Mouse (Mus musculus) ES-CJ7 (cell line): ENCODE measurements at regions not wholly inside any gene's neighbourhood (a gene's known extent, or its start where the extent isn't known, plus 50 kb on each side); places are given as distances from the start of the nearest gene placed in this dataset.

Experiments
- DNase-seq: peaks from one replicate; pipeline ENCODE4 v3.0.0; 2011; ENCODE audit warnings: low read depth, low spot score

DNA sequence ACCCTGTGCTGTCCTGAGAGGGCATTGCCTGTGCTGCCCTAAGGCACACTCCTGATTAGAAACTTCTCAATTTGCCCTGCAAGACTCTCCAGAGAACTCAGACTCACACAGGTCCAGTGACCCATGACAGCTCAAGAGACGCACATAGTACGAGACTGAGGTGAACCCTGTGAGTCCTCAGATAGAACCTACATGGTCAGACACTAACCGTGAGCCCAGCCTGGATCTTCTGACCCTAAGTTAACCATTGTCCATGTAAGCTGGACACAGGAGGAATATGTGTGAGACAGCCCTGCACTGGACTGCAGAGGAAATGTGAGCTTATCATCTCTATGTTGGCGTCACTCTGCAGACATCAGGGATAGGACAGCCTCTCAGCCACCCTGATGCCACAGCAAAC, 91.4 kb upstream of the Selenok start:
- DNase-seq = no peak

DNA sequence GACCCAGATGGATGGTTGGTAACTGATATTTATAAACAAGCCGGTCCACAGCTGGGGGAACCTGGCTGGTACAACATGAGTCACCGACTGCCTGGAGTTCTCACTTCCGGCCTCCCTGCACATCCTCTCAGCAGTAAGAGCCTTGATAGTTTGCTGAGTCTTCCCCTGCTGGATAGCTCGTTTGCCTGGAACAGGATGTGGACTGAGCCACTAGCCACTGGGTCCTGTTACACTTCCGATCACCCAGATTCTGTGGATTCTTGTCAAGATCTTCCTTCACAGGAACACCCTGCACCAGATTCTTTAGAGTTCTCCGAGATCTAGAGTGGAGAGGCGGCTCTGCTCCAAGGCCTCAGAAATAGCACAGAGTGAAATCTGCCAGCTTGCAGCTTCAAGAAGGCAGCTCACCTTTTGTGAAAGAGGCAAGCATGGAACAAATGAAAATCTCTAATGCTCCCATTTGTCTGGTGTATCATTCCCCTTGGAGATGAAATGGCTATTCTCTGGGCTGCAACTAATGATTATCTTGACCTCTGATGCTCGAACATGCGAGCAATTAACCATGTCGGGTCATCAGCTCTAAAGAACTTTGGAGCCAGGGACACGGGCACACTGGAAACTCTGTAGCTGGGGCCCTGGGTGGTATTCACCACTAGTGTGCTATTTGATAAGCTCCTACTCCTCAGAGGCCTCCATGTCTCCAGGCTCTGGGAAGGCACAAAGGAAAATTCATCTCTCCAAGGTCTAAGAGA, 90.3 kb upstream of the Selenok start:
- no peak for DNase-seq

- no peak for DNase-seq
Measured at GRCm38 (mm10) chr14:29878423-29878800, 89.7 kb upstream of the Selenok start.

DNA sequence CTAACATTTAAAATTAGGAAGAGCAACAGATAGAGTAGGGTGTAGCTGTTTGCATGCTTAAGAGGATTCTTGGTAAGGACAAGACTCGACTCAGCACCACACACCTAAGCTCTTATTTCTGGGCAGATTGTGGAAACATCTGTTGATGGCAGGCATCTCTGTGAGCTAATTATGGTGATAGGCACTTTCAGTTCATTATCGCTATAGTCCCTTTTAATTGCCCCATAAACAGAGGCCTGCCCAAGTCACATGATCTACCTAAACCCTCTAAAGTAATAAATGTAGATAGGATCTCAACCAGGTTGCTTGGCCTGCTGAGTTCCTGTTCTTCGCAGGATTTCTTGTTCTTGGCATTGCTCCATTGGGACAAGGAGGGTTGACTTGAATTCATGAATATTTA, 88.8 kb upstream of the Selenok start:
- DNase-seq = no peak

- no peak for DNase-seq
Measured at GRCm38 (mm10) chr14:29882666-29883344, 85.3 kb upstream of the Selenok start.

GRCm38 (mm10) chr14:29895332-29895988, 72.6 kb upstream of the Selenok start:
- peak; percentile 9 for DNase-seq

DNA sequence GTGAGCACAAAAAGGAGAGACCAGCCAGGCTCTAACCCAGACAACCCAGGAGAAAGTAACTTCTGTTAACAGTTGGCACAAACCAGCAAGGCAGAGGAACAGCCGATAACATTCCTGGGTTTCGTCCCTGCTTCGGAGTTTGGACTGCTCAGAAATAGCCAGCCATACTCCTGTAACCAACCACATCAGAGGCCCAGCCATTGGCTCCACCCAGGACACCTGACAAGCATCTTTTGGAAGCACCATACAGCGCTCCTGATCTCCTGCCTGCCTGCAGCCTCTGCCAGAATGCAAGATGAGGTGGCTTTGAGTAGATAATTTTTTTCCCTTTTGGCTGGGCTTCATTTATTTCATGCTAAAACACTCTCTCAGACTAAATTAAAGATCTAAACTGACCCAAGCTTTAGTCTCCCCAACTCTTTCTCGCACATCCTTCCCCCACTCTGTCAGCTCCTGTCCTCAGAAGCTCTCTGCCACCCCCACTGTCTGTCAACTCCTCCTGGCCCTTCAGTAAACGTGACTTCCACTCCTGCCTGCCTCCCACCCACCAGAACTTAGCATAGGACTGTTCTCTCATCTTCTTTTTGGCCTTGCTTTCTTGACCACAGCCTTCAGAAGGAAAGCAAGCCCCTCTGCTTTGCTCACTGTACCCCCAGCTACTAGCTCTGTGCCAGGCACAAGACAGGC, 72.0 kb upstream of the Selenok start:
- DNase-seq = no peak

DNA sequence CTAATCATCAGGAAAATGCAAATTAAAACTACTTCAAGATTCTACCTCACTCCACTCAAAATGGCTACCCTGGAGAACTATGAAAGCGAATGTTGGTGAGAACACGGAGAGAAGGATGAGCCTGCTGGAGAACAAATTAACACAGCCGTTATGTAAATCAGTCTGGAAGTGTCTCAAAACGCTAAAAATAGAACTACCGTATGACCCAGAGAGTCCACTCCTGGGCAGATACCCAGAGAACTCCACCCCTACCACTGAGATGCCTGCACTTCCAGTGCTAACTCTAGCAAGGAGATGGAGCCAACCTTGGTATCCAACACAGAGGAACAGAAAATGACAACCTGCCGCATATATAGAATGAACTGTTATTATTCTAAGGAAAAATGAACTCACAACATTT, 67.2 kb upstream of the Selenok start:
- no peak for DNase-seq

DNA sequence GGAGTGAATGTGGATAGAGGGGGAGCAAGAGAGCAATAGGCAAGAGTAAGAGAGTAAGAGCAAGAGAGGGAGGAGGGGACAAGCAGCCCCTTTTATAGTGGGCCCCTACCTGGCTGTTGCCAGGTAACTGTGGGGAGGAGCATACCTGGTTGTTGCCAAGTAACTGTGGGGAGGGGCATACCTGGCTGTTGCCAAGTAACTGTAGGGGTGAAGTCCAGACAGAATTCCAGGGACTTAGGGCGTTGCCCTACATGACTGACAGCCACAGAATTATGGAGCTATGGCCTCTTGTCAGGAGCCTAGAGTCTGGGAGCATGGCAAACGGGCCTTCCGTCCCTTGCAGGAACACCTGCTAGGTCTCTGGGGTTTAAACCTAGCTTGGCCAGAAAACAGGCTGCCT, 64.5 kb upstream of the Selenok start:
- peak; percentile 4 for DNase-seq

GRCm38 (mm10) chr14:29904856-29905255, 63.3 kb upstream of the Selenok start:
- no peak for DNase-seq

GRCm38 (mm10) chr14:29909741-29910140, 58.4 kb upstream of the Selenok start:
- no peak for DNase-seq
